Mouse (Mus musculus) lung, embryonic 16.5 days (tissue): ENCODE data around the gene Cd40. TPM values are rescaled to one million over a fixed set of nuclear protein-coding genes. Genes with fewer than 3 reads are reported as not detected.

Experiments
- ATAC-seq: fragments of 200-750 bp; cut with Nextera tagmentation; 2 replicates; pipeline ENCODE4 v1.8.0; 2017; ENCODE audit warnings: low read depth, mild to moderate bottlenecking, moderate library complexity
- H3K27ac ChIP-seq: fragments of 300-500 bp; sonication (generic); 2 replicates; pipeline ENCODE4 v1.5.1; 2014; ENCODE audit warnings: mild to moderate bottlenecking, control low read depth, low read length
- H3K27me3 ChIP-seq: fragments of 300-500 bp; sonication (generic); 2 replicates; pipeline ENCODE4 v1.6.1; 2014; ENCODE audit warnings: low read depth, low read length, mixed read lengths; ENCODE audit not compliant: control insufficient read depth, insufficient read depth
- H3K36me3 ChIP-seq: fragments of 300-500 bp; sonication (generic); 2 replicates; pipeline ENCODE4 v1.6.1; 2014; ENCODE audit warnings: low read length; ENCODE audit not compliant: control insufficient read depth, insufficient read depth
- H3K4me1 ChIP-seq: fragments of 300-500 bp; sonication (generic); replicated peaks from 2 replicates; pipeline ENCODE4 v1.6.1; 2014; ENCODE audit warnings: low read length, mixed read lengths; ENCODE audit not compliant: control insufficient read depth, insufficient read depth
- H3K4me2 ChIP-seq: fragments of 300-500 bp; sonication (generic); 2 replicates; pipeline ENCODE4 v1.6.1; 2014; ENCODE audit warnings: low read depth, low read length, control low read depth
- H3K4me3 ChIP-seq: fragments of 300-500 bp; sonication (generic); 2 replicates; pipeline ENCODE4 v1.5.1; 2014; ENCODE audit warnings: mild to moderate bottlenecking, low read length, control low read depth
- H3K9ac ChIP-seq: fragments of 300-500 bp; sonication (generic); 2 replicates; pipeline ENCODE4 v1.6.1; 2014; ENCODE audit warnings: low read length, control low read depth
- H3K9me3 ChIP-seq: fragments of 300-500 bp; sonication (generic); 2 replicates; pipeline ENCODE4 v1.6.1; 2016; ENCODE audit warnings: low read length; ENCODE audit not compliant: control insufficient read depth
- WGBS: fragments of 180-500 bp; shearing (Covaris S2); extraction: QIAGEN DNeasy Blood & Tissue Kit; methylation state at CpG from one replicate; pipeline ENCODE4 v1.1.7; 2014; 5-methylcytosine and 5-hydroxymethylcytosine counted together
- polyA plus RNA-seq: library from polyadenylated mRNA; unstranded; fragments of >200 nt; fragmentation: Nextera tagmentation; extraction: Ambion mirVana; gene quantifications from 2 replicates; pipeline ENCODE4 v1.2.1, GENCODE M21; 2015

Gene Cd40
- polyA plus RNA-seq, 1 experiment from 2014 or later = 41.9 TPM

- H3K36me3 ChIP-seq = no peaks in the 10 kb centered on the region
- H3K4me2 ChIP-seq = no peak overlapping the region
- H3K4me1 ChIP-seq = 0 out of 2 replicates have a peak, but pooled peaks cover 3% of the 10 kb centered on the region
- no peak overlapping the region for H3K4me3 ChIP-seq
- no peak overlapping the region for H3K9ac ChIP-seq
- no peaks in the 10 kb centered on the region for H3K9me3 ChIP-seq
- no peaks in the 10 kb centered on the region for H3K27me3 ChIP-seq
- H3K27ac ChIP-seq = no peak overlapping the region
- 69% methylated on average over 18 of the region's 18 CpGs for WGBS
- no peak for ATAC-seq
These were observed 4.4 kb upstream of the Cd40 start for GRCm38 (mm10) chr2:165050826-165051548.

DNA sequence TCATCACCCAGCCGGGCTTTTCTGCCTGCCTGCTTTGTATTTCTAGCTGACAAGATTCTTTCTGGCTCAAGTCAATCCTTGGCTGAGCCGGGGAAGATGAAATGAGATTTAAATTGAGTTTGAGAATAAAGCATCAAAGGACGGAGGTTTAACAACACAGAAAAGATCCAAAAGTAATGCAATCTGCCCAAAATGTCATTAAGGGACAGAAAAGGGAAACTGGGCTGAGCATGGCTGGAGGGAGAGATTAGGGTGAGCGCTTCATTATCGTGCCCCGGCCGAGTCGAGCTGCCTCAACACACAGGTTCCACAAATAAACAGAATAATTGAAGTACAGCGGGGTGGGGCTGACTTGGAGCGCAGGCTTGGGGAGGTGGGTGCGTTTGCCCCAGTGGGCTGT is 3.9 kb upstream of the Cd40 start:
- Histone ChIP-seq H3K27me3 (no peaks in the 10 kb centered on the region), H3K4me2 (no peak overlapping the region), H3K4me3 (no peak overlapping the region), H3K9ac (no peak overlapping the region), H3K4me1 (peaks cover 8% of the 10 kb centered on the region; the same call in 1 of the 2 replicates), H3K9me3 (no peaks in the 10 kb centered on the region), H3K27ac (no peak overlapping the region), H3K36me3 (no peaks in the 10 kb centered on the region)
- no peak for ATAC-seq
- 22% methylated on average over 11 of the region's 11 CpGs for WGBS

- Histone ChIP-seq H3K4me3 (peak overlapping the region; percentile 56), H3K27me3 (no peaks in the 10 kb centered on the region), H3K9me3 (no peaks in the 10 kb centered on the region), H3K4me2 (peak overlapping the region; percentile 59), H3K4me1 (peaks cover 18% of the 10 kb centered on the region; the same call in 1 of the 2 replicates), H3K27ac (peak overlapping the region; percentile 48), H3K9ac (peak overlapping the region; percentile 62), H3K36me3 (no peaks in the 10 kb centered on the region)
- 4% methylated on average over 7 of the region's 7 CpGs for WGBS
- peak; percentile 62 for ATAC-seq
These were observed 478 bp downstream of the Cd40 start for GRCm38 (mm10) chr2:165055905-165056304.

- H3K27me3 ChIP-seq = no peaks in the 10 kb centered on the region
- peak overlapping the region; percentile 56 for H3K4me3 ChIP-seq
- peak overlapping the region; percentile 59 for H3K4me2 ChIP-seq
- WGBS = 71% methylated on average over 14 of the region's 14 CpGs
- peaks cover 18% of the 10 kb centered on the region; the same call in 1 of the 2 replicates for H3K4me1 ChIP-seq
- ATAC-seq = no peak
- H3K9ac ChIP-seq = peak overlapping the region; percentile 36
- no peaks in the 10 kb centered on the region for H3K36me3 ChIP-seq
- no peak overlapping the region for H3K27ac ChIP-seq
- no peaks in the 10 kb centered on the region for H3K9me3 ChIP-seq
These were observed 1.1 kb downstream of the Cd40 start for GRCm38 (mm10) chr2:165056377-165057085.

DNA sequence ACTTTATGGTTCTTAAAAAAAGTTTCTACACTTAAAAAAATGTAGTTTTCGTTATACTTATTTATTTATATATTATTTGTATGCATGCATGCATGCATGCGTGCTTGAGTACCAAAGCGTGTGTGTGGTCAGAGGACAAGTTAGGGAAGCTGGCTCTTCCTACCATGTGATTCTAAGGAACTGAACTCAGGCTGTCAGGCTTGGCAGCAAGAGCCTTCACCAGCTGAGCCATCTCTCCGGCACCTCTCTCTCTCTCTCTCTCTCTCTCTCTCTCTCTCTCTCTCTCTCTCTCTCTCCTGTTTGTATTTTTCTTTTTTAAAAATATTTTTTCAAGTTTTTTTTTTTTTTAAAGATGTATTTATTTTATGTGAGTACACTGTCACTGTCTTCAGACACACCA is 4.5 kb downstream of the Cd40 start:
- Histone ChIP-seq H3K9ac (no peak overlapping the region), H3K36me3 (no peaks in the 10 kb centered on the region), H3K27ac (peak overlapping the region; percentile 63), H3K27me3 (no peaks in the 10 kb centered on the region), H3K4me3 (no peak overlapping the region), H3K9me3 (no peaks in the 10 kb centered on the region), H3K4me1 (peaks cover 25% of the 10 kb centered on the region), H3K4me2 (no peak overlapping the region)
- 57% methylated on average over 4 of the region's 4 CpGs for WGBS
- peak; percentile 48; the same call in 1 of the 2 replicates for ATAC-seq

- Histone ChIP-seq H3K36me3 (no peaks in the 10 kb centered on the region), H3K4me1 (peaks cover 16% of the 10 kb centered on the region), H3K9me3 (no peaks in the 10 kb centered on the region), H3K27ac (peak overlapping the region; percentile 86), H3K9ac (no peak overlapping the region), H3K4me2 (0 out of 2 replicates have a peak overlapping the region, but pooled peaks have one; percentile 6), H3K27me3 (no peaks in the 10 kb centered on the region), H3K4me3 (no peak overlapping the region)
- WGBS = 44% methylated on average over 16 of the region's 16 CpGs
- peak; percentile 76 for ATAC-seq
These were observed 6.4 kb downstream of the Cd40 start for GRCm38 (mm10) chr2:165061638-165062433.

DNA sequence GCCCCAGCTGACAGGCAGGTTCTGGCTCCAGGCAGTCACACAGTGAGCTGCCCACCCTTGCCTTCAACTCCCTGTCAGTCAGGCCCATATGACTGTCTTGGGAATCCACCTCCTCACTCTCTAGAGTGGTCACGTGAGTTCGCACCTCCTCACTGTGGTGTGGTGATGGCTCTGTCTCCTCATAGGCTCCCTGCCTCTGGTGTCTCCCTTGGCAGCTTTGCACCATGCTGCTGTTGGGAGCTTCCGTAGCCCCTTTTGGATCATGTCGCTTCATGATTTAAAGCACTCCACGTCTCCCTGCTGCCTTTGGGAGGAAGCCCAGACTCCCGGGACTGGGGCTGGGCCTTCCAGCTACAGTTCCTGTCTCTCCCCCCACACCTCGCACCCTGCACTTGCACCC is 9.1 kb downstream of the Cd40 start:
- H3K4me3 ChIP-seq = no peak overlapping the region
- peak; percentile 47 for ATAC-seq
- 31% methylated on average over 7 of the region's 7 CpGs for WGBS
- no peaks in the 10 kb centered on the region for H3K27me3 ChIP-seq
- H3K36me3 ChIP-seq = no peaks in the 10 kb centered on the region
- H3K4me1 ChIP-seq = peaks cover 11% of the 10 kb centered on the region
- H3K9ac ChIP-seq = no peak overlapping the region
- no peak overlapping the region for H3K27ac ChIP-seq
- H3K4me2 ChIP-seq = no peak overlapping the region
- H3K9me3 ChIP-seq = no peaks in the 10 kb centered on the region

- Histone ChIP-seq H3K4me1 (peaks cover 8% of the 10 kb centered on the region), H3K9me3 (no peaks in the 10 kb centered on the region), H3K27ac (no peak overlapping the region), H3K36me3 (no peaks in the 10 kb centered on the region), H3K27me3 (peaks cover 8% of the 10 kb centered on the region), H3K4me3 (no peak overlapping the region), H3K4me2 (no peak overlapping the region), H3K9ac (no peak overlapping the region)
- 71% methylated on average over 2 of the region's 2 CpGs for WGBS
- ATAC-seq = no peak
These were observed 13.4 kb downstream of the Cd40 start for GRCm38 (mm10) chr2:165068806-165069205.
